Mouse (Mus musculus): ENCODE measurements at regions not wholly inside any gene's neighbourhood (a gene's known extent, or its start where the extent isn't known, plus 50 kb on each side); places are given as distances from the start of the nearest gene placed in this dataset.

GRCm38 (mm10) chr4:89400342-89400741 is 89.5 kb upstream of the Cdkn2b start:
- in situ Hi-C loops (cut with MboI; ENCODE audit: low pct_ligation_motif_present, low pct_unique_long_range_greater_than_20kb, low sequenced_read_pairs) (loop anchor here (10.0 kb wide), 1 partner anchor 124 kb away; no protein-coding TSS in a partner anchor), dilution Hi-C loops (cut with MboI; ENCODE audit: extremely low pct_ligation_motif_present, extremely low pct_unique_long_range_greater_than_20kb, low sequenced_read_pairs) (no loop called here)
- DNase-seq (ENCODE audit: extremely low read depth) = no peak

GRCm38 (mm10) chr4:89399277-89399676 is 88.4 kb upstream of the Cdkn2b start:
- in situ Hi-C loops (cut with MboI; ENCODE audit: low pct_ligation_motif_present, low pct_unique_long_range_greater_than_20kb, low sequenced_read_pairs) (no loop called here), dilution Hi-C loops (cut with MboI; ENCODE audit: extremely low pct_ligation_motif_present, extremely low pct_unique_long_range_greater_than_20kb, low sequenced_read_pairs) (no loop called here)
- no peak overlapping the region for H3K4me2 ChIP-seq (ENCODE audit: insufficient read depth, low read depth, poor library complexity, severe bottlenecking)
- TF ChIP-seq USF2 (conservative IDR thresholded peaks at IDR 0.05; ENCODE audit: low read depth, low read length) (no peak), CHD2 (IDR thresholded peaks at IDR 0.05; ENCODE audit: low read length) (no peak), KAT2A (IDR thresholded peaks at IDR 0.05; ENCODE audit: insufficient replicate concordance, low read length) (0 out of 2 replicates have a peak, but pooled peaks have one; percentile 30), USF1 (IDR thresholded peaks at IDR 0.05; ENCODE audit: low read depth, low read length) (no peak), NELFE (IDR thresholded peaks at IDR 0.05; ENCODE audit: low read depth, low read length) (no peak), POLR2AphosphoS2 (IDR thresholded peaks at IDR 0.05; ENCODE audit: low read depth, low read length) (0 out of 2 replicates have a peak, but pooled peaks have one; percentile 49), NRF1 (IDR thresholded peaks at IDR 0.05; ENCODE audit: low read depth, low read length) (no peak), RAD21 (IDR thresholded peaks at IDR 0.05; ENCODE audit: low read depth, low read length) (no peak; the same call in 1 of the 2 replicates), ELF1 (IDR thresholded peaks at IDR 0.05; ENCODE audit: low read depth, low read length) (peak; percentile 55), JUN (IDR thresholded peaks at IDR 0.05; ENCODE audit: insufficient read depth, low read depth, low read length) (no peak), ZMIZ1 (IDR thresholded peaks at IDR 0.05; ENCODE audit: low read depth, low read length) (no peak), TCF12 (IDR thresholded peaks at IDR 0.05; ENCODE audit: low read depth, low read length) (no peak), E2F4 (IDR thresholded peaks at IDR 0.05; ENCODE audit: insufficient replicate concordance, low read depth, low read length) (no peak), MEF2A (IDR thresholded peaks at IDR 0.05; ENCODE audit: borderline replicate concordance, low read depth, low read length) (no peak), PAX5 (IDR thresholded peaks at IDR 0.05; ENCODE audit: low read length) (no peak), HCFC1 (IDR thresholded peaks at IDR 0.05; ENCODE audit: low read depth, low read length) (no peak), POLR2A (IDR thresholded peaks at IDR 0.05; ENCODE audit: low read depth, low read length) (peak; percentile 44; the same call in 1 of the 2 replicates), GABPA (IDR thresholded peaks at IDR 0.05; ENCODE audit: insufficient replicate concordance, low read depth, low read length) (no peak), SIN3A (IDR thresholded peaks at IDR 0.05; ENCODE audit: low read length) (no peak), JUND (conservative IDR thresholded peaks at IDR 0.05; ENCODE audit: low read depth, low read length) (no peak), ZC3H11A (IDR thresholded peaks at IDR 0.05; ENCODE audit: low read depth, low read length) (no peak), CTCF (conservative IDR thresholded peaks at IDR 0.05 in 1 of 2, IDR thresholded peaks at IDR 0.05 in 1 of 2; ENCODE audit: low read depth in 2 of 2, low read length in 2 of 2) (no peak), ZNF384 (IDR thresholded peaks at IDR 0.05; ENCODE audit: low read depth, low read length) (no peak), BHLHE40 (IDR thresholded peaks at IDR 0.05; ENCODE audit: low read depth, low read length) (no peak), SMC3 (IDR thresholded peaks at IDR 0.05; ENCODE audit: low read depth, low read length) (no peak; the same call in 1 of the 2 replicates), UBTF (IDR thresholded peaks at IDR 0.05; ENCODE audit: low read depth, low read length) (no peak), MXI1 (IDR thresholded peaks at IDR 0.05; ENCODE audit: low read depth, low read length) (no peak), MAZ (IDR thresholded peaks at IDR 0.05; ENCODE audit: low read depth, low read length) (no peak), RCOR1 (conservative IDR thresholded peaks at IDR 0.05; ENCODE audit: low read depth, low read length) (no peak), ZKSCAN1 (IDR thresholded peaks at IDR 0.05; ENCODE audit: borderline replicate concordance, low read depth, low read length) (no peak)

More at GRCm38 (mm10) chr4:89400342-89400741, 89.5 kb upstream of the Cdkn2b start:
- Histone ChIP-seq H3K79me2 (replicated peaks; ENCODE audit: control insufficient read depth, extremely low read depth, insufficient read depth, poor library complexity, severe bottlenecking) (no peaks in the 10 kb centered on the region; the same call in 1 of the 2 replicates), H3K27ac (ENCODE audit: insufficient read depth, low read depth) (peak overlapping the region; percentile 65; the same call in 1 of the 2 replicates), H3K4me2 (ENCODE audit: insufficient read depth, low read depth, poor library complexity, severe bottlenecking) (no peak overlapping the region), H3K9ac (ENCODE audit: insufficient read depth, low read depth) (peak overlapping the region; percentile 42; the same call in 1 of the 2 replicates), H3K4me3 (replicated peaks in 1 of 3; ENCODE audit: low read depth in 2 of 3, low read length in 2 of 3, poor library complexity in 1 of 3) (no peak overlapping the region), H3K4me1 (ENCODE audit: control insufficient read depth in 1 of 2, insufficient read depth in 2 of 2) (peaks cover 32 to 63% of the 10 kb centered on the region in 2 experiments), H3K36me3 (replicated peaks in 1 of 2; ENCODE audit: control insufficient read depth in 1 of 2, insufficient read depth in 1 of 2, low read length in 1 of 2) (peaks cover 27 to 55% of the 10 kb centered on the region in 2 experiments), H3K9me3 (replicated peaks; ENCODE audit: low read length) (peaks cover 3% of the 10 kb centered on the region), H3K27me3 (replicated peaks) (no peaks in the 10 kb centered on the region)
- TF ChIP-seq USF2 (conservative IDR thresholded peaks at IDR 0.05; ENCODE audit: low read depth, low read length) (no peak), ZKSCAN1 (IDR thresholded peaks at IDR 0.05; ENCODE audit: borderline replicate concordance, low read depth, low read length) (no peak), BHLHE40 (IDR thresholded peaks at IDR 0.05; ENCODE audit: low read depth, low read length) (no peak), MAFK (IDR thresholded peaks at IDR 0.05; ENCODE audit: insufficient replicate concordance, low read length) (no peak), MXI1 (IDR thresholded peaks at IDR 0.05; ENCODE audit: low read depth, low read length) (no peak), PAX5 (IDR thresholded peaks at IDR 0.05; ENCODE audit: low read length) (no peak), IRF4 (IDR thresholded peaks at IDR 0.05; ENCODE audit: low read depth, low read length) (no peak), ZNF384 (IDR thresholded peaks at IDR 0.05; ENCODE audit: low read depth, low read length) (no peak), E2F4 (IDR thresholded peaks at IDR 0.05; ENCODE audit: insufficient replicate concordance, low read depth, low read length) (no peak)

More at GRCm38 (mm10) chr4:89399277-89399676, 88.4 kb upstream of the Cdkn2b start:
- peak overlapping the region; percentile 64 for H3K27ac ChIP-seq (ENCODE audit: insufficient read depth, low read depth)
- no peak overlapping the region for H3K9ac ChIP-seq (ENCODE audit: insufficient read depth, low read depth)
- peaks cover 34 to 65% of the 10 kb centered on the region in 2 experiments for H3K4me1 ChIP-seq (ENCODE audit: control insufficient read depth in 1 of 2, insufficient read depth in 2 of 2)
- peaks cover 3% of the 10 kb centered on the region for H3K9me3 ChIP-seq (replicated peaks; ENCODE audit: low read length)
- peaks cover 27 to 55% of the 10 kb centered on the region in 2 experiments for H3K36me3 ChIP-seq (replicated peaks in 1 of 2; ENCODE audit: control insufficient read depth in 1 of 2, insufficient read depth in 1 of 2, low read length in 1 of 2)
- no peak for DNase-seq (ENCODE audit: extremely low read depth)
- H3K79me2 ChIP-seq (replicated peaks; ENCODE audit: control insufficient read depth, extremely low read depth, insufficient read depth, poor library complexity, severe bottlenecking) = peaks cover 2% of the 10 kb centered on the region; the same call in 1 of the 2 replicates
- H3K27me3 ChIP-seq (replicated peaks) = no peaks in the 10 kb centered on the region
- no peak overlapping the region for H3K4me3 ChIP-seq (replicated peaks in 1 of 3; ENCODE audit: low read depth in 2 of 3, low read length in 2 of 3, poor library complexity in 1 of 3)
